Mouse (Mus musculus) c-Kit-positive CD71-positive TER-119-negative erythroid progenitor cells, embryonic 14.5 days (primary cell): ENCODE measurements at regions not wholly inside any gene's neighbourhood (a gene's known extent, or its start where the extent isn't known, plus 50 kb on each side); places are given as distances from the start of the nearest gene placed in this dataset.

Experiments used
- DNase-seq: peaks from one replicate; pipeline ENCODE4 v3.0.0-alpha.2; 2013; ENCODE audit warnings: low read depth

DNA sequence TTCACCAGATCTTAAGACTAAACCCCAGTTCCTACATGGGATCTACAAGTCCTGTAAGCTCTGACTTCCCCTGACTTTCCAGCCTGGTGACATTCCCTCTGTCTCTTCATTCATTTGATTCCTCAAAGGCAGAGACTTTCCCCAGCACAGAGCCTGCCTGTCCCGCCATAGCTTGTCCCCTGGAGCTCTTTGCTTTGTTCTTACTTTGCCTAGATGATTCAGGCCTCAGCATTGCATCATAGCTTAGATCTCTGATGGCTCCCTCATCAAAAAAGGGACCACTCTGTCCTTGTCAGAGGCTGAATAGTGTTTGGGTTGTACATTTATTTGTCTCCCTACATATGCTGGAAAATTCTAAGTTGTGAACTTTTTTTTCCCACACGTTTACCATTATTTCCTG is 57.6 kb upstream of the Exoc6 start:
- DNase-seq: no peak

GRCm38 (mm10) chr19:37493378-37493777 is 56.8 kb upstream of the Exoc6 start:
- no peak for DNase-seq

GRCm38 (mm10) chr19:37493921-37494485 is 56.2 kb upstream of the Exoc6 start:
- DNase-seq: peak; percentile 59

DNA sequence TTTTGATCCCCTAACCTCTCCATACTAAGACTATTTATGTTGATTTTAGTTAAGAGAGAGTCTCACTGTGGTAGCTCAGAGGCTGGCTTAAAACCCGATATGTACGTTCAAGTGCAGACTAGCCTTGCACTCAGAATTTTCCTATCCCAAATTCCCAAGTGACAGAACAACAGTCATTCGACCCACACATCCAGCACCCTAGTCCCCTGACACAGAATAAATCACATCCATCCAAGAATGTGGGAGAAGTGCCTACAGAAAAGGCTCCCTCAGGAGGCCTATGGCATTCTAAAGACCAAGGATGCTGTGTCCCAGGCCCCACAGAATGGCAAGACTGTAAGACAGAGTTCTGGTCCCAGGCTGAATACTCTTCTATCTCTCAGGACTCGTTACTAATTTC is 55.4 kb upstream of the Exoc6 start:
- no peak for DNase-seq

DNA sequence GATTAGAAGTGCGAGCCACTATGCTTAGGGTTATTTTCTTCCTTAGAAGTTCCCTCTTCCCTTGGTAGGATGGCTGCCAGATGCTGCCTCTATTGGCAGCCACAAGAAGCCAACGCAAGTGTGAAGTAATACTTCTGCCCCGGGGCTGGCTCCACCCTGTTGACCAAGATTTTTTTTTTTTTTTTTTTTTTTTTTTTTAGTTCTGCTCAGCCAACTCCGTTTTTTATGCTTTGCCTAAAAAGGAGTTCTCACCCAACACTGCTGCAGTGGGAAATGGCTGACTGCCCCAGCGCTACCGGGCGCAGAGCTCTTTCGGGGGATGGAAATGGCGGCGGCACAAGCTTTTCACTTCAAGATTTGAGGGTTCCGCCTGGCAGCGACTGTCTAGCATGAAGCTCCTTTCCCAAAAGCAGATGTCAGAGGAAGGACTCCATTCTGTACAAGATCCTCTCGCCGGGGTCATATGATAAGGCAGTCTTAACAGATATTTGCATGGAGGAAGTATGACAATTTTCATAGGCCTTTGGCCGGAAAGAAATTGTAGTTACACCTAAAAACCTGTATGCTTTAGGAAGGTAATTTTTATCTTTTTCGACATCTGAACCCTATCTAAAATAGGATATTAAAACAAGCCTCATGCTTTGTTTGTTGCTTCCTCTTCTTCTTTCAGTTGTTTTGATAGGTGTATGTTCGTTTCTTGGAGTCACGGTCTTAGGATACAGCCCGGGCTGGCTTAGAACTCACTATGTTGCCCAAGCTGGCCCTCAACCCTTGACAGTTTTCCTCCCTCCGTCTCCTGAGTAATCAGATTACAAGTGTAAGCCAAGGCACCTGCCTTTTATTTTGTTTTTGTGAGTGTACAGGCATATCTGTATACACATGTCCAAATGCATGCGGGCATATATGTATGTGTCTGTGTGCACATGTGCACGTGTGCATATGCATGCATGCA is 54.6 kb upstream of the Exoc6 start:
- no peak for DNase-seq

DNA sequence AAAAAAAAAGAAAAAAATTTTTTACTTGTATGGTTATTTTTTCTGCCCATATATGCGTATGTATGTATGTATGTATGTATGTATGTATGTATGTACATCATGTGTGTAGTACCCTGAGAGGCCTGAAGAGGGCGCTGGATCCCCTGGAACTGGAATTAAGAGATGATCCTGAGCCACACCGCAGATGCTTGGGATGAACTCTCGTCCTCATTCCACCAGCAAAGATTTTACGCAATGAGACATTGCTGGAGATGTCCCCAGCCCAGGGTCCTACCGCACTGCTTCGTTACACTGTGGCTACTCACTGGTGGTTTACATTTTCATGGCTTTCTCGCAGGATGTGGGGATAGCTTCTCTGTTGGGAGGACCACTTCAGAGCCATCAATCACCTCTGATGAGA is 53.5 kb upstream of the Exoc6 start:
- DNase-seq: no peak

DNA sequence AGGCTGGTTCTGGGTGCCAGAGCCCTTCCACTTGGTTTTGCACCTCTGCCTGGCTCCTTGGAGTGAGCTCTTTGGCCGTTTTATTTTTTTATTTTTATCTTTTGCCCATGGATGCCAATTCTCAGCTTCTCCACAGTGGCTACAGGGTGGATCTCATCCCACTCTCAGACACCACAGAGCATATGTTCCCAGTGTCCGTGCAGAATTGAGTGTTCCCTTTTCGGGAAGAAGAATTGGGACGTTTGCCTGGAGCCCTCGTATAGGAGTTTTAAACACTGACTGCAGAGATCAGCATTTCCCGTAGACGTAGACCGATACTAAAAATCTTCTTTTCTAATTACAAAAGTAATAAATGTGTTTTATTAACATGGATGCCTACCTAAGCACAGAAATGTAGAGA is 53.1 kb upstream of the Exoc6 start:
- no peak for DNase-seq

- DNase-seq: no peak
These were observed 51.8 kb upstream of the Exoc6 start for GRCm38 (mm10) chr19:37498438-37498837.
